Mouse (Mus musculus) thymus, adult 2 months (tissue): Measurements from ENCODE around the gene Traf3ip2.

Experiments used
- CTCF ChIP-seq: fragments of 200-500 bp; IDR thresholded peaks from 2 replicates; pipeline ENCODE4 v1.5.1; 2012; ENCODE audit warnings: mild to moderate bottlenecking, control low read depth, low read length, moderate library complexity, borderline replicate concordance; ENCODE audit not compliant: control insufficient read depth, poor library complexity, insufficient read depth; ENCODE audit errors: extremely low read depth
- POLR2A ChIP-seq: fragments of 200-500 bp; IDR thresholded peaks from 2 replicates; pipeline ENCODE4 v1.6.1; 2012; ENCODE audit warnings: mild to moderate bottlenecking, low read length, control low read depth, moderate library complexity; ENCODE audit not compliant: control insufficient read depth, poor library complexity, insufficient read depth; ENCODE audit errors: extremely low read depth

DNA sequence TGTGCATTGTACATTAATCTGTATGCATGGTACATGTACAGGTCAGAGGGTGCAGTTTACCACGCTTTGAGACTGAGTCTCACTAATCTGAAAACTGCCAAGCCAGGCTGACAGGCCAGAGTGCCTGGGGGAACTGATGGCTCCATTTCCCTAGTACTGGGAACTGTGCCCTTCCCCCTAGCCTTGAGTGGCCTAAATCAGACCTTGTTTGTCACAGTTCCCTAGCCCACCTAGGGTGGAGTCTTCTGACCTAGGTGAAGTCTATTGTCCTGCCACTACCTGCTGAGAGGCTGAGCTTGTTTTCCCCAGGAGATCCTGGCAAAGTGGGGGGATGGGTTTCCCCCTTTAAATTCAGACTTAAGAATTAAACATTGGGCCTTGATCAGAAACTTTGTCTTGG is 18.0 kb upstream of the Traf3ip2 start:
- no peak for TF ChIP-seq POLR2A
- TF ChIP-seq CTCF, result no peak
